Mouse (Mus musculus) testis, adult 2 months (tissue): Measurements from ENCODE around the gene Tmem170. TPM values are rescaled to one million over a fixed set of nuclear protein-coding genes. Genes with fewer than 3 reads are reported as not detected.

ENCODE experiments used
- H3K27ac ChIP-seq: fragments of 200-500 bp; 2 replicates; pipeline ENCODE4 v1.5.1; 2012; ENCODE audit warnings: low read depth, low read length; ENCODE audit not compliant: control insufficient read depth, insufficient read depth
- H3K27me3 ChIP-seq: fragments of 200-500 bp; 2 replicates; pipeline ENCODE4 v1.6.1; 2012; ENCODE audit warnings: mild to moderate bottlenecking, low read length, moderate library complexity; ENCODE audit not compliant: control insufficient read depth, insufficient read depth
- H3K36me3 ChIP-seq: fragments of 200-500 bp; 2 replicates; pipeline ENCODE4 v1.6.1; 2012; ENCODE audit warnings: mild to moderate bottlenecking, low read length; ENCODE audit not compliant: control insufficient read depth, insufficient read depth
- H3K4me1 ChIP-seq: fragments of 200-500 bp; 2 replicates; pipeline ENCODE4 v1.6.1; 2012; ENCODE audit warnings: low read length; ENCODE audit not compliant: control insufficient read depth, insufficient read depth
- H3K4me3 ChIP-seq: fragments of 200-500 bp; 2 replicates; pipeline ENCODE4 v1.5.1; 2012; ENCODE audit warnings: low read depth, mild to moderate bottlenecking, low read length, moderate library complexity, mixed read lengths; ENCODE audit not compliant: control insufficient read depth
- CTCF ChIP-seq: fragments of 200-500 bp; IDR thresholded peaks from 2 replicates; pipeline ENCODE4 v1.5.1; 2012; ENCODE audit warnings: low read depth, mild to moderate bottlenecking, inconsistent platforms, low read length, moderate library complexity; ENCODE audit not compliant: control insufficient read depth, insufficient read depth, insufficient replicate concordance
- POLR2A ChIP-seq: fragments of 200-500 bp; IDR thresholded peaks from 2 replicates; pipeline ENCODE4 v1.6.1; 2012; ENCODE audit warnings: low read depth, mild to moderate bottlenecking, inconsistent platforms, low read length, moderate library complexity; ENCODE audit not compliant: control insufficient read depth
- polyA plus RNA-seq: library from polyadenylated mRNA; depleted of rRNA; stranded (reverse); fragments of >200 nt; gene quantifications from 2 replicates; pipeline ENCODE4 v1.2.3, GENCODE M21; 2012

Gene Tmem170
- polyA plus RNA-seq, 1 experiment: 9.1 TPM

- no peak for TF ChIP-seq CTCF
- no peak for TF ChIP-seq POLR2A
- Histone ChIP-seq H3K4me3 (no peak within 1 kb of the TSS; the same call in 1 of the 2 replicates), H3K36me3 (no peaks in the 10 kb centered on the region), H3K27me3 (no peaks in the 10 kb centered on the region), H3K27ac (no peak within 1 kb of the TSS), H3K4me1 (peaks cover 14% of the 10 kb centered on the region)
These were observed 33.3 kb upstream of the Tmem170 start, which contains the start of gene Chst5 for GRCm38 (mm10) chr8:111909621-111910450. Chst5 (minus strand) TSS chr8:111910447.

GRCm38 (mm10) chr8:111905500-111906121 lies 29.1 kb upstream of the Tmem170 start:
- H3K27me3 ChIP-seq: no peaks in the 10 kb centered on the region
- no peak overlapping the region for H3K4me3 ChIP-seq
- H3K4me1 ChIP-seq: peaks cover 5% of the 10 kb centered on the region; the same call in 1 of the 2 replicates
- no peak overlapping the region for H3K27ac ChIP-seq
- H3K36me3 ChIP-seq: no peaks in the 10 kb centered on the region
- TF ChIP-seq POLR2A (no peak), CTCF (no peak)

- TF ChIP-seq POLR2A (no peak), CTCF (no peak)
- H3K27me3 ChIP-seq: no peaks in the 10 kb centered on the region
These were observed 25.5 kb upstream of the Tmem170 start for GRCm38 (mm10) chr8:111902080-111902479.

GRCm38 (mm10) chr8:111898586-111898985 lies 22.0 kb upstream of the Tmem170 start:
- H3K4me3 ChIP-seq: no peak overlapping the region

More at GRCm38 (mm10) chr8:111902080-111902479, 25.5 kb upstream of the Tmem170 start:
- H3K4me3 ChIP-seq: no peak overlapping the region
- H3K36me3 ChIP-seq: no peaks in the 10 kb centered on the region
- no peaks in the 10 kb centered on the region; the same call in 1 of the 2 replicates for H3K4me1 ChIP-seq
- no peak overlapping the region for H3K27ac ChIP-seq

GRCm38 (mm10) chr8:111894955-111895354 lies 18.4 kb upstream of the Tmem170 start:
- TF ChIP-seq POLR2A (no peak), CTCF (peak; percentile 25; the same call in 1 of the 2 replicates)
- Histone ChIP-seq H3K36me3 (no peaks in the 10 kb centered on the region), H3K4me3 (no peak overlapping the region), H3K27me3 (no peaks in the 10 kb centered on the region), H3K4me1 (peaks cover 4% of the 10 kb centered on the region), H3K27ac (no peak overlapping the region)

More at GRCm38 (mm10) chr8:111898586-111898985, 22.0 kb upstream of the Tmem170 start:
- no peaks in the 10 kb centered on the region; the same call in 1 of the 2 replicates for H3K4me1 ChIP-seq
- H3K27me3 ChIP-seq: no peaks in the 10 kb centered on the region
- TF ChIP-seq CTCF (no peak), POLR2A (no peak)
- no peak overlapping the region for H3K27ac ChIP-seq
- H3K36me3 ChIP-seq: no peaks in the 10 kb centered on the region

GRCm38 (mm10) chr8:111892615-111893014 lies 16.1 kb upstream of the Tmem170 start:
- Histone ChIP-seq H3K36me3 (no peaks in the 10 kb centered on the region), H3K27me3 (no peaks in the 10 kb centered on the region), H3K4me1 (peaks cover 5% of the 10 kb centered on the region), H3K4me3 (no peak overlapping the region), H3K27ac (no peak overlapping the region)
- TF ChIP-seq POLR2A (no peak), CTCF (no peak)

- H3K4me3 ChIP-seq: no peak overlapping the region
- H3K27ac ChIP-seq: no peak overlapping the region
- no peaks in the 10 kb centered on the region for H3K27me3 ChIP-seq
- no peaks in the 10 kb centered on the region for H3K36me3 ChIP-seq
- TF ChIP-seq CTCF: no peak
- no peak for TF ChIP-seq POLR2A
- H3K4me1 ChIP-seq: peaks cover 5% of the 10 kb centered on the region
These were observed 15.4 kb upstream of the Tmem170 start for GRCm38 (mm10) chr8:111891983-111892382.
